Mouse (Mus musculus): ENCODE measurements around the gene Iqschfp.

GRCm38 (mm10) chr3:68587567-68588245 is 695.7 kb downstream of the Iqschfp start:
- TF ChIP-seq FLI1 (IDR thresholded peaks at IDR 0.05; ENCODE audit: low read length) (no peak), GATA1 (IDR thresholded peaks at IDR 0.05; ENCODE audit: borderline replicate concordance, low read length) (no peak)

Data from megakaryocyte, embryonic 14.5 days (primary cell).